Mouse (Mus musculus) right cerebral cortex, postnatal 25 days (tissue): ENCODE measurements around the gene Mmp1b.
"Not testable (repeated sequence)": the region's sequence is repeated elsewhere in the genome, so short reads cannot be mapped to it uniquely, and the experiment has no call there.

ENCODE experiments used
- DNase-seq: peaks from one replicate; pipeline ENCODE4 v3.0.0; 2022

The Mmp1b gene

GRCm38 (mm10) chr9:7387947-7388346 is at the start of gene Mmp1b:
TSS of gene Mmp1b (minus strand) at chr9:7388047.
- no peak for DNase-seq

- DNase-seq: not testable (repeated sequence)
These were observed 8.7 kb upstream of the Mmp1b start for GRCm38 (mm10) chr9:7396556-7396955.

- DNase-seq: no peak
These were observed 33.3 kb downstream of the Mmp1b start for GRCm38 (mm10) chr9:7354535-7354934.

- no peak for DNase-seq
These were observed 42.3 kb downstream of the Mmp1b start for GRCm38 (mm10) chr9:7345513-7345912.

- DNase-seq: no peak
These were observed 43.7 kb downstream of the Mmp1b start, which contains the start of gene Mmp12 for GRCm38 (mm10) chr9:7344107-7344506. TSS of gene Mmp12 (plus strand) at chr9:7344381.

GRCm38 (mm10) chr9:7336740-7337483 is 50.9 kb downstream of the Mmp1b start:
- no peak for DNase-seq

- no peak for DNase-seq
These were observed 51.8 kb downstream of the Mmp1b start for GRCm38 (mm10) chr9:7335766-7336680.

GRCm38 (mm10) chr9:7331847-7332246 is 56.0 kb downstream of the Mmp1b start:
- no peak for DNase-seq
